Mouse (Mus musculus): ENCODE data around the gene Rpn2.

Gene Rpn2

GRCm38 (mm10) chr2:157349121-157349778 is 70.4 kb downstream of the Rpn2 start:
- ATAC-seq (ENCODE audit: low TSS enrichment) = peak; percentile 48; the same call in 1 of the 2 replicates

DNA sequence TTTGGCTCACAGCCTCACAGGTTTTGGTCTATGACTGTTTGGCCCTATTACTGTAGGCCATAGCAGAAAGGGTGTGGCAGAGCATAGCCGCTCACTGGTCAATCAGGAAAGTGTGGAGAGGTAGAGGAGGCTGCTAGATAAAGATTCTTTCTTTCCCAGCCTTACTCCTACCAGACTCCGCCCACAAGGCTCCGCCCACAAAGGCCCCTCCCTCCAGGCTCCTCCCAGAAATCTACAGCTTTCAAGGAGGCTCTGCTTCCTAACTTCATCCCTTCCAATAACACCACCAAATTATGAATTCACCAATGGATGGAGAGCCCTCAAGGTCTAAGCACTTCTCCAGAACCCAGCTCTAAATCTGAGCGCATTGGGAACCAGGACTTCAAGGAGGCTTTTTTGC is 74.4 kb downstream of the Rpn2 start:
- no peak for ATAC-seq (ENCODE audit: low TSS enrichment)

GRCm38 (mm10) chr2:157354106-157354505 is 75.3 kb downstream of the Rpn2 start:
- ATAC-seq (ENCODE audit: low TSS enrichment) = no peak

DNA sequence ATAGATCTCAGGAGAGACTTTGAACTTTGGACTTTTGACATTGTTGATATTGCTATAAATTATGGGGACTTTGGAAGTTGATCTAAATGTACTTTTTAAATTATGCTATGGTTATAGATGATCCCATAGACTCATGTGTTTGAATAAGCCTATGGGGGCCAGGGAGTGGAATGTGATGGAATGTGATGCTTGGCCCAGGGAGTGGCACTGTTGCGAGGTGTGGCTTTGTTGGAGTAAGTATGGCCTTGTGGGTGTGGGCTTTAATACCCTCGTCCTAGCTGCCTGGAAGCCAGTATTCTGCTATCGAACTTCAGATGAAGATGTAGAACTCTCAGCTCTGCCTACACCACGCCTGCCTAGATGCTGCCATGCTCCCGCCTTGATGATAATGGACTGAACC is 81.2 kb downstream of the Rpn2 start:
- ATAC-seq (ENCODE audit: low TSS enrichment) = no peak

DNA sequence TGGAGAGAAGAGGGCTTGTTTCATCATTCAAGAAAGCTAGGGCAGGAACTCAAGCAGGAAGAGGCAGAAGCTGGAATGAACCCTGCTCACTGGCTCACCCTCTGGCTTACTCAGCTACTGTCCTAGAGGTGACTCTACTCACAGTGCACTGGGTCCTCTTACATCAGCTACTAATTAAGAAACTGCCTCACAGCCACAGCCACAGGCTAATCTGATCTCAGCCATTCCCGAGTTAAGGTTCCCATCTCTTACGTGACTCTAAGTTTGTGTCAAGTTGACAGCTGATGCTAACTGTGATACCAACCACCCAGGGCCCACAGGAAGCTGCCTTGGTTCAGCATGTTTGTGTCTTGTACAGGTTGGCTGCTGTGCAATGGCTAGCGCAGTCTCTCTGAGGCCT is 84.2 kb downstream of the Rpn2 start:
- ATAC-seq (ENCODE audit: low TSS enrichment) = no peak

GRCm38 (mm10) chr2:157366762-157367161 is 87.9 kb downstream of the Rpn2 start:
- ATAC-seq (ENCODE audit: low TSS enrichment) = no peak

- ATAC-seq (ENCODE audit: low TSS enrichment) = peak; percentile 96
Measured at GRCm38 (mm10) chr2:157367184-157367893, 88.5 kb downstream of the Rpn2 start, which contains the start of gene Manbal. TSS of gene Manbal (plus strand) at chr2:157367594.

DNA sequence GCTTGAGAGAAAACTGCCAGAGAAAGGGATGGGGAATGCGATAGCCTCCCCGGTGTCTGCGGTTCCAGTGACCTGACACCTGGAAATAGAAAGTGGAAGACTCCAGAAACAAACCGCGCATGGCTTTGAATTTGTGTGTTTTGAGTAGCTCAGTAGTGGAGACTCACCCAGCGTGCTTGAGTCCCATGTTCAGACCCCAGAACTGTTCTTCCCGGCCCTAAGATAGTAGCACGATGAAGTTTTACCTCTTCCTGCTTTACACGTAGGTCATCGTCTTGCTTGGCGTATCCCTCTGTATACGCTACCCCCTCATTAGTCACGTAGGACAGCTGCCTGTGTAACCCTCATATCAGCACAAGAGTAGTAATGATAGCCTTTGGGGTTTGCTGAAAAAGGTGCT is 89.2 kb downstream of the Rpn2 start:
- ATAC-seq (ENCODE audit: low TSS enrichment) = peak; percentile 44

DNA sequence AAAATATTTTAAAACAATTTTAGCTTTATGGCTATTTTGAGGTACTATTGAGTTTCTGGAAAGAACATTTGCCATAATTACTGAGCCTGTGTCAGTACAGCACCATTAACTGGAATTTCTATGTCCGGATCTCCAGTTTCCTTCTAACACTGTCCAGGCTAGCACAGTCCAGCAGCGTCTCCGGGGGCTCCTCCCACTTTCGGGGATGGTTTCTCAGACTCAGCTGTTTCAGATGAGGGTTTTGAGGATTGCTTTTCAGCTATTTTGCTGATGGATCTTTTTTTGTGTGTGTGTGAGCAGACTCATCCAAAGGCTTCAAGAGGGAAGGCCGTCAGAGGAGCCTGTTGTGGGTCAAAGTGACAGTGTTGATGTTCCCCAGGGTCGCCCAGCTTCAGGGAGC is 92.9 kb downstream of the Rpn2 start:
- no peak for ATAC-seq (ENCODE audit: low TSS enrichment)

GRCm38 (mm10) chr2:157373681-157374080 is 94.9 kb downstream of the Rpn2 start:
- ATAC-seq (ENCODE audit: low TSS enrichment) = no peak; the same call in 1 of the 2 replicates

DNA sequence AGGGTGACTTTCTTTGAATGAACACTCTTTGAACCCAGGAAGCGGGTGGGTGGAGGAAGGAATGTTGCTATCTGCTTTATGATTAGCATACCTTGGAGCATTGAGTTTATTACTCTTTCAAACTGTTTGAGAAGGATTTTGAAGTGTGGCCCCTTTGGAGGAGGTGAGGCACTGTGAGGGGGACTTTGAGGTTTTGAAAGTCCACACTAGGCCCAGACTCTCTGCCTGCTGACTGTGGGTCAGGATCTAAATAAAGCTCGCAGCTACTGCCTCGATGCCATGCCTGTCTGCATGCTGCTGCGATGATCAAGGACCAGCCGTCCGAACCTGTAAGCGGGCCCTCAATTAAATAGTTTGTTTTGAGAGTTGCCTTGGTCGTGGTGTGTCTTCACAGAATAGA is 96.2 kb downstream of the Rpn2 start:
- no peak for ATAC-seq (ENCODE audit: low TSS enrichment)
